Mouse (Mus musculus): ENCODE measurements around the gene Trim66. TPM values are rescaled to one million over a fixed set of nuclear protein-coding genes. Genes with fewer than 3 reads are reported as not detected.

The Trim66 gene
- polyA plus RNA-seq, 1 experiment from 2014 or later = 0.01 TPM

GRCm38 (mm10) chr7:109477926-109478325 lies 30.0 kb downstream of the Trim66 start:
- no peaks in the 10 kb centered on the region for H3K9me3 ChIP-seq (ENCODE audit: control insufficient read depth, low read length)
- 64% methylated on average over 3 of the region's 3 CpGs for WGBS
- no peak for ATAC-seq

DNA sequence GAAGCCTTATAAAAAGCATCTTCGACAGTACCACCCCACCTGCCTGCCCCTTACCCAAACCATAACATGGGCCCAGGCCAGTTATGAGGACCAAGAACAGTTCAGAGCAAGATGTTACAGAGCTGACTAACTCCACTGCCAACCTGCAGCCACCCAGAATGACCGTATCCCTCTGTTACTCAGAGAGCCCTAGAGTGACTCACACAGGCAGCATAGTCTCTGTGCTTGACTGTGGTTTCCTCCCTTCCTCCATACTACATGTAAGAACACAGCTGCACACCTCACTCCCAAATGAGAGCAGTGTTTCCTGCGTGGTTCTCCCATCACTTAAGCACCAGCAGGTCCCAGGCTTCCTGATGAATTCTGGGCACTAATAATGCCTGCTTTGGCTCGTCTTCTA lies 37.2 kb downstream of the Trim66 start:
- Histone ChIP-seq H3K4me1 (ENCODE audit: control insufficient read depth, insufficient read depth, low read length) (no peaks in the 10 kb centered on the region), H3K9ac (ENCODE audit: low read depth, low read length) (no peak overlapping the region), H3K4me2 (ENCODE audit: low read depth, low read length) (no peak overlapping the region), H3K27ac (ENCODE audit: low read length) (no peak overlapping the region), H3K27me3 (replicated peaks; ENCODE audit: control insufficient read depth, insufficient read depth, low read length) (no peaks in the 10 kb centered on the region), H3K4me3 (ENCODE audit: low read length) (no peak overlapping the region), H3K36me3 (ENCODE audit: control insufficient read depth, insufficient read depth, low read length) (no peaks in the 10 kb centered on the region), H3K9me3 (ENCODE audit: control insufficient read depth, low read length) (no peaks in the 10 kb centered on the region)
- ATAC-seq = no peak
- WGBS = 76% methylated on average over 4 of the region's 4 CpGs

More at GRCm38 (mm10) chr7:109477926-109478325, 30.0 kb downstream of the Trim66 start:
- no peak overlapping the region for H3K27ac ChIP-seq (ENCODE audit: low read length)
- H3K36me3 ChIP-seq (ENCODE audit: control insufficient read depth, insufficient read depth, low read length) = no peaks in the 10 kb centered on the region
- no peak overlapping the region for H3K4me3 ChIP-seq (ENCODE audit: low read length)
- H3K4me2 ChIP-seq (ENCODE audit: low read depth, low read length) = no peak overlapping the region
- no peaks in the 10 kb centered on the region for H3K4me1 ChIP-seq (ENCODE audit: control insufficient read depth, insufficient read depth, low read length)
- no peak overlapping the region for H3K9ac ChIP-seq (ENCODE audit: low read depth, low read length)
- no peaks in the 10 kb centered on the region for H3K27me3 ChIP-seq (replicated peaks; ENCODE audit: control insufficient read depth, insufficient read depth, low read length)

- no peaks in the 10 kb centered on the region for H3K9me3 ChIP-seq (ENCODE audit: control insufficient read depth, low read length)
- H3K27me3 ChIP-seq (replicated peaks; ENCODE audit: control insufficient read depth, insufficient read depth, low read length) = no peaks in the 10 kb centered on the region
- 43% methylated on average over 6 of the region's 6 CpGs for WGBS
- no peaks in the 10 kb centered on the region for H3K4me1 ChIP-seq (ENCODE audit: control insufficient read depth, insufficient read depth, low read length)
- no peak for ATAC-seq
- H3K36me3 ChIP-seq (ENCODE audit: control insufficient read depth, insufficient read depth, low read length) = no peaks in the 10 kb centered on the region
- no peak overlapping the region for H3K9ac ChIP-seq (ENCODE audit: low read depth, low read length)
- no peak overlapping the region for H3K4me3 ChIP-seq (ENCODE audit: low read length)
- H3K27ac ChIP-seq (ENCODE audit: low read length) = no peak overlapping the region
- H3K4me2 ChIP-seq (ENCODE audit: low read depth, low read length) = no peak overlapping the region
These were observed 39.7 kb downstream of the Trim66 start for GRCm38 (mm10) chr7:109468262-109468701.

DNA sequence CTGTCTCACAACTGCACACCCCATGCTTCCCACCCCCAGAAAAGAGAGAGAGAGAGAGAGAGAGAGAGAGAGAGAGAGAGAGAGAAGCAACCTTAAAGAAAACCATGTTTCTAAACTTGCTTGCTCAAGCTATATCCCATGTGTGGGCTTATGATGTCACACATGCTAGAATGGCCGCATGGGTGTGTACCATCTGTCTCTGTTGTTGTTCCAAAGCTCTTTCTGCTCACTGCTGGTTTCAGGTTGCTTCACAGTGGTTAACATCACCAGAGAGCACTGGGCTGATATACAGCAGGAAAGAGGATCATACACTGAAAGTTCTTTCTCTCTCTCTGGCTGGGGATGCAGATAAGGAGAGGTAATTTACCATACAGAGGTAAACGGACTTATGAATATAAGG lies 40.3 kb downstream of the Trim66 start:
- ATAC-seq = no peak
- 40% methylated on average over 2 of the region's 2 CpGs for WGBS
- no peaks in the 10 kb centered on the region for H3K4me1 ChIP-seq (ENCODE audit: control insufficient read depth, insufficient read depth, low read length)
- H3K27me3 ChIP-seq (replicated peaks; ENCODE audit: control insufficient read depth, insufficient read depth, low read length) = no peaks in the 10 kb centered on the region
- no peak overlapping the region for H3K4me2 ChIP-seq (ENCODE audit: low read depth, low read length)
- no peaks in the 10 kb centered on the region for H3K36me3 ChIP-seq (ENCODE audit: control insufficient read depth, insufficient read depth, low read length)
- no peak overlapping the region for H3K9ac ChIP-seq (ENCODE audit: low read depth, low read length)
- H3K4me3 ChIP-seq (ENCODE audit: low read length) = no peak overlapping the region
- no peak overlapping the region for H3K27ac ChIP-seq (ENCODE audit: low read length)
- no peaks in the 10 kb centered on the region for H3K9me3 ChIP-seq (ENCODE audit: control insufficient read depth, low read length)

DNA sequence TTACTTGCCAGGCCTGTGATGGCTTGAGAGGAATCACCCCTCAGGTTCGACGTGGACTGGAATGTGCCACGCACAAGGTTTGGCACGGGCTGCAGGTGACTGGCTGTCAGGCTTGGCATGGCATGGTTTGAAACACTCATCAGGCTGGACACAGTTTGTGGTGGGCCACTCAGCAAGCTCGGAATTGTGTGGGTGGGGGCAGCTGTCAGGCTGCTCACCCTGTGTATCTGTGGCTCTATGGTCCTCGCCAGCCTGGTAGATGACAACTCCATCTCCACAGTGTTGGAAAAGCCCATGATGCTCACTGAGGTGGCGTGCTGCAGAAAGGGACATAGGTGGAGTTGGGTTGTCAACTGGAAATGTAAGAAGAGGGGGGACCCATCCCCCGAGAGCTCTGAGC lies 47.2 kb downstream of the Trim66 start:
- 89% methylated on average over 8 of the region's 8 CpGs for WGBS
- H3K4me3 ChIP-seq (ENCODE audit: low read length) = no peak overlapping the region

GRCm38 (mm10) chr7:109456563-109456962 lies 51.4 kb downstream of the Trim66 start:
- ATAC-seq = no peak
- no peaks in the 10 kb centered on the region for H3K36me3 ChIP-seq (ENCODE audit: control insufficient read depth, insufficient read depth, low read length)
- H3K27me3 ChIP-seq (replicated peaks; ENCODE audit: control insufficient read depth, insufficient read depth, low read length) = no peaks in the 10 kb centered on the region
- no peaks in the 10 kb centered on the region for H3K9me3 ChIP-seq (ENCODE audit: control insufficient read depth, low read length)
- no peak overlapping the region for H3K4me3 ChIP-seq (ENCODE audit: low read length)
- WGBS = 69% methylated on average over 6 of the region's 6 CpGs
- H3K27ac ChIP-seq (ENCODE audit: low read length) = no peak overlapping the region
- H3K4me2 ChIP-seq (ENCODE audit: low read depth, low read length) = no peak overlapping the region
- H3K4me1 ChIP-seq (ENCODE audit: control insufficient read depth, insufficient read depth, low read length) = no peaks in the 10 kb centered on the region
- H3K9ac ChIP-seq (ENCODE audit: low read depth, low read length) = no peak overlapping the region

More for the DNA sequence above, 47.2 kb downstream of the Trim66 start:
- ATAC-seq = no peak
- Histone ChIP-seq H3K9me3 (ENCODE audit: control insufficient read depth, low read length) (no peaks in the 10 kb centered on the region), H3K4me1 (ENCODE audit: control insufficient read depth, insufficient read depth, low read length) (no peaks in the 10 kb centered on the region), H3K27me3 (replicated peaks; ENCODE audit: control insufficient read depth, insufficient read depth, low read length) (no peaks in the 10 kb centered on the region), H3K36me3 (ENCODE audit: control insufficient read depth, insufficient read depth, low read length) (no peaks in the 10 kb centered on the region), H3K27ac (ENCODE audit: low read length) (no peak overlapping the region), H3K4me2 (ENCODE audit: low read depth, low read length) (no peak overlapping the region), H3K9ac (ENCODE audit: low read depth, low read length) (no peak overlapping the region)

DNA sequence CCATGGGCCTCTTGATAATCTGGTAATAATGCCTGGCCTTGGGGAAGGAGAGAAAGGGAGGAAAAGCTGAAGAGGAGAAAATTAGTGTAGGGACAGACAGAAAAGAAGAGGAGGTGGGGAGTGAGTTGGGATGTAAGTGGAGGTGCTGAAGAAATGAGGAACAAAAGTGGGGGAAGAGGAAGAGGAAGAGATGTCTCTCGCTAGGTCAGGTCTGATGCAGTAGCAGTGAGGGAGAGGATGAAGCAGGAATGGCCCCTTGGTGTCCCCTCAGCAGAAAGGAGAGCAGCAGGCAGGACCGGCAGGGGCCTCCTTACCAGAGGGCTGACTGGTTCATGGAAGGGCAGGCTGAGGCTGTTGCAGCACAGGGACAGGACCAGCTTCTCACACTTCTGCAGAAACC lies 52.2 kb downstream of the Trim66 start:
- no peaks in the 10 kb centered on the region for H3K4me1 ChIP-seq (ENCODE audit: control insufficient read depth, insufficient read depth, low read length)
- H3K4me2 ChIP-seq (ENCODE audit: low read depth, low read length) = no peak overlapping the region
- no peaks in the 10 kb centered on the region for H3K36me3 ChIP-seq (ENCODE audit: control insufficient read depth, insufficient read depth, low read length)
- no peaks in the 10 kb centered on the region for H3K9me3 ChIP-seq (ENCODE audit: control insufficient read depth, low read length)
- WGBS = 72% methylated on average over 2 of the region's 2 CpGs
- no peak overlapping the region for H3K27ac ChIP-seq (ENCODE audit: low read length)
- no peak overlapping the region for H3K9ac ChIP-seq (ENCODE audit: low read depth, low read length)
- H3K4me3 ChIP-seq (ENCODE audit: low read length) = no peak overlapping the region
- no peaks in the 10 kb centered on the region for H3K27me3 ChIP-seq (replicated peaks; ENCODE audit: control insufficient read depth, insufficient read depth, low read length)
- no peak for ATAC-seq

DNA sequence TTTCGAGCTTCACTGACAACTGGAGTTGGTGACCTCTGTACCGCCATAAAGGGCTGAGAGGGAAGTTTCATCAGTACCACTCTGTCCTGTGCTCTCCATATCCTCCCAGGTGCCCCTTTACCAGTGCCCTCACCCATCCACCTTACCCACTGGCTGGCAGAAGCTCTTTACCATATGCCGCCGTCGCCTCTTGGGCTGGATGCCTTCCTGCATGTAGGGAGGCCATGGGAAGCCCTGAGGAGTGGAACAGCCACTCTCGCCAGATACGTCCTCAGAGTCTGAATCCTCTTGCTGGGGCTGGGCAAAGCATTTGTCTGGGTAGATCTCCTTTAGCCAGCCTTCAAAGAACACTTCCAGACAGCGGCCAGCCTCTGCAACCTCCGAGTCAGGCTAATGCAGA lies 53.1 kb downstream of the Trim66 start:
- no peaks in the 10 kb centered on the region for H3K9me3 ChIP-seq (ENCODE audit: control insufficient read depth, low read length)
- H3K27ac ChIP-seq (ENCODE audit: low read length) = no peak overlapping the region
- H3K36me3 ChIP-seq (ENCODE audit: control insufficient read depth, insufficient read depth, low read length) = no peaks in the 10 kb centered on the region
- H3K27me3 ChIP-seq (replicated peaks; ENCODE audit: control insufficient read depth, insufficient read depth, low read length) = no peaks in the 10 kb centered on the region
- no peak overlapping the region for H3K4me3 ChIP-seq (ENCODE audit: low read length)
- no peaks in the 10 kb centered on the region for H3K4me1 ChIP-seq (ENCODE audit: control insufficient read depth, insufficient read depth, low read length)
- ATAC-seq = no peak
- no peak overlapping the region for H3K9ac ChIP-seq (ENCODE audit: low read depth, low read length)
- no peak overlapping the region for H3K4me2 ChIP-seq (ENCODE audit: low read depth, low read length)
- WGBS = 84% methylated on average over 9 of the region's 9 CpGs

DNA sequence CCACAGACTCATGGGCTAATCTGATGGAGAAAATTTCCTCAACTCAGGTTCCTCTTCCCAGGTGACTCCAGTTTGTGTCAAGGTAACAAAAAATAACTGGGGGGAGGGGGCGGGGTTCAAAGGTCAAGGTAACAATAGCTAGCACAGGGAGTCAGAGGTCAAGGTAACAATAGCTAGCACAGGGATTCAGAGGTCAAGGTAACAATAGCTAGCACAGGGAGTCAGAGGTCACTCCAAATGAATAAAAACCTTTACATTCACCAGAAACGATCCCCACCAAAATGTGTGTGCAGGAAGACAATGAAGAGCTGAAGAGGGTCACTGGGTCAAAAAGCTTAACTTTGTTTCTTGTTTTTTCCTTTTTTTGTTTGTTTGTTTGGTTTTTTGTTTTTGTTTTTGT lies 59.9 kb downstream of the Trim66 start:
- 71% methylated on average over 2 of the region's 2 CpGs for WGBS
- no peaks in the 10 kb centered on the region for H3K27me3 ChIP-seq (replicated peaks; ENCODE audit: control insufficient read depth, insufficient read depth, low read length)
- no peaks in the 10 kb centered on the region for H3K36me3 ChIP-seq (ENCODE audit: control insufficient read depth, insufficient read depth, low read length)
- no peak overlapping the region for H3K4me3 ChIP-seq (ENCODE audit: low read length)
- no peak overlapping the region for H3K9ac ChIP-seq (ENCODE audit: low read depth, low read length)
- H3K4me1 ChIP-seq (ENCODE audit: control insufficient read depth, insufficient read depth, low read length) = no peaks in the 10 kb centered on the region
- H3K27ac ChIP-seq (ENCODE audit: low read length) = no peak overlapping the region
- H3K4me2 ChIP-seq (ENCODE audit: low read depth, low read length) = no peak overlapping the region
- H3K9me3 ChIP-seq (ENCODE audit: control insufficient read depth, low read length) = no peaks in the 10 kb centered on the region
- no peak for ATAC-seq

DNA sequence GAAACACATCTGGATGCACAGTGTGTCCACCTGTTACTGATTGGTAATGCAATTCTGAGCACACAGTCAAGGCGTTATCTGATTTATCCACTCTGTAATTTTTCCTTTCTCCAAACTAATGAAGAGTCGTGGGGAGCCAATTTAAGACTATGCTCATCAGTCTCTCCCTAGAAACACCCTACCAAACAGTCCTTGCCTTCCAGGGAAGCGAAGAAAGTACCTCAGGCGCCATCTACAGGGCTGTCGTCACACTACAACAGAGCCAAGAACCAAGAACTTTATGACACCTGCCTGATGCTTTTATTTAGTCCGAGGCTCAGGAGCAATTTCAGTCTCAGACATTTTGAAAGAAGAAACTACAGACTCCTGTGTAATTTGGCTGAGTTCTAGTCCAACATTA lies 62.9 kb downstream of the Trim66 start:
- H3K4me2 ChIP-seq (ENCODE audit: low read depth, low read length) = no peak overlapping the region
- WGBS = 9% methylated on average over 6 of the region's 6 CpGs
- H3K4me3 ChIP-seq (ENCODE audit: low read length) = no peak overlapping the region
- H3K36me3 ChIP-seq (ENCODE audit: control insufficient read depth, insufficient read depth, low read length) = no peaks in the 10 kb centered on the region
- 0 out of 2 replicates have a peak, but pooled peaks cover 1% of the 10 kb centered on the region for H3K27me3 ChIP-seq (replicated peaks; ENCODE audit: control insufficient read depth, insufficient read depth, low read length)
- peak; percentile 42; the same call in 1 of the 2 replicates for ATAC-seq
- H3K9ac ChIP-seq (ENCODE audit: low read depth, low read length) = no peak overlapping the region
- no peaks in the 10 kb centered on the region for H3K4me1 ChIP-seq (ENCODE audit: control insufficient read depth, insufficient read depth, low read length)
- no peak overlapping the region for H3K27ac ChIP-seq (ENCODE audit: low read length)
- H3K9me3 ChIP-seq (ENCODE audit: control insufficient read depth, low read length) = no peaks in the 10 kb centered on the region

All from intestine, embryonic 16.5 days (tissue).